Mouse (Mus musculus) left cerebral cortex, postnatal 14 days (tissue): ENCODE measurements around the gene Anapc1. TPM values are rescaled to one million over a fixed set of nuclear protein-coding genes. Genes with fewer than 3 reads are reported as not detected.

Experiments
- DNase-seq, 2 experiments: peaks; one replicate each; pipeline ENCODE4 v3.0.0; 2021 to 2022; ENCODE audit warnings: low spot score in 2 of 2, mixed read lengths in 1 of 2
- intact Hi-C: fragments of 180-260 bp; cut with DNase I; formaldehyde crosslinking; loops from one replicate; pipeline ENCODE4 v1.15.1; 2025
- long read RNA-seq, 2 experiments: library from polyadenylated mRNA; stranded (forward); transcript quantifications; one replicate each; pipeline ENCODE4 v2.0.0; 2021
- total RNA-seq, 2 experiments: library from RNA; stranded (reverse); gene quantifications; 2 replicates each; pipeline ENCODE4 v1.2.3; 2021

Anapc1 gene
- total RNA-seq, result 10 to 100 TPM; 62.2 to 64.9 TPM
- long read RNA-seq, experiment 1, full-length matches to known transcripts, result 6 of 14 reads
- long read RNA-seq, experiment 1, partial matches to known transcripts, result 3 of 14 reads
- long read RNA-seq, experiment 1, other reads (novel, unspliced or antisense), result 5 of 14 reads
- long read RNA-seq, experiment 2, full-length matches to known transcripts, result 1 of 8 reads
- long read RNA-seq, experiment 2, partial matches to known transcripts, result 5 of 8 reads
- long read RNA-seq, experiment 2, other reads (novel, unspliced or antisense), result 2 of 8 reads

DNA sequence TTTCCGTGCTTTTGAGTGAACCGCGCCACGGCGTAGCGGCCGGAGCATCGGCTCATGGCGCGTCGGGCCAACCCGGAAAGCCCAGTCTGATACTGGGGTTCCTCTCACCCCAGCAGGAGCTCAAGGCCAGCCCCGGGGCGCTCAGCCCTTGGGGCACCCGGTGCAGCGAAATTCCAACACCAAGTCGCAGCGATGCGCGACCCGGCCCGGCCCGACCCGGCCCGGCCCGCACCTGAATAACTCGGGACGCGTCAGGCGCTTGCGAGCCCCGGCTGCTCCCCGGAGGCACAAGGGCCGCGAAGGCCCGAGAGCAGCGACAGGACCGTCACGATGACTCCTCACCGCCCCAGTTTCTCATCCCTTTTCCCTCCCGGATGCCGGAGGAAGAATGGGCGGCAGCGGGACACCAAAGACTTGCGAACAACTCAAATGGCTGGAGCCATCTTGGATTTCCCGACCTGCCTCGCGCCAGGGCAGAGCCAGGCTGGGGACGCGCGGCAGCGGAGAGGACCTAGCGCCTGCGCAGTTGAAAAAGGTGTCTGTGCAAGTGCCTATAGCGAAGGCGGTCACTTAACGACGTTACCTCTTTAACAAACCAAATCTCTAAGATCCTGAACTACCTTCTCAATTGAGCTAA is at the start of gene Anapc1:
Gene Anapc1 (minus strand): TSS at position 471 of the 637 bp plus-strand sequence.
- DNase-seq, result peak; percentile 88 to 91
- intact Hi-C loops, result loop anchor here (2.0 kb wide), 1 partner anchor 132 kb away; the partner anchor contains the start of gene Tmem87b

DNA sequence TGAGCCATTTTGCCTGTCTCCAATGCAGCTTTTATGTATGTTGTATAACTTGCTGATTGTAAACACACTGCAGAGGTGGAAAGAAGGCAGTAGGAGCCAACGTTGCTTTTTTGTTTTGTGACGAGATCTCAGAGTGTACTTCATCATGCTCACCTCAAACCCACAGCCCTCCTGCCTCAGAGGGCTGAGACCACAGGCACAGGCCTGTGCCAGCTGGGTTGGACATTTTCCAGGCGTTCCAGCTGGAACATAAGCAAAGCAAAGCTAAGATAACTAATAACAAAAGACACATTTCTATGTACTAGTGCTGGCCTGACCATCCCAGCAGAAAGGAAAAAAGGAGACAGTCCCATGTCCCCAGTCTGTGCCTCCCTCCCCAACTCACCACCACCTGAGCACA is 47.9 kb upstream of the Anapc1 start:
- intact Hi-C loops, result no loop called here
- DNase-seq, result no peak

DNA sequence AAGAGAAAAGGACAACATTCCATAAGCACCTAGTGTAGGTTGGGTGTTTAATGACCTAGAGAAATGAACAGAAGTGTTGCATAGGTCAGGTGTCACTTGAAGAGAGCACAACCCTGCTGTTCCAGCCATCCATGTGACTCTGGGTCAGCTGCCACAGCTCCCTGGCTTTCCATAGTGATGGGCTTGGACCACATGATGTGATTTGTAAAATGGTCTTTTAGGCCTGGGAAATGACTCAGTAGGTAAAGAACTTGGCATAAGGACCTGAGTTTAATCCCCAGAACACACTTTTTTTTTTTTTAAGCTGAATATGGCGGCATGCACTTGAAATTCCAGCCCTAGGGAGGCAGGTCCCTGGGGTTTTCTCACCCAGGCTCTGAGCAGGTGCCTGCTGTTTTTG is 44.8 kb upstream of the Anapc1 start:
- DNase-seq, result no peak
- intact Hi-C loops, result no loop called here

DNA sequence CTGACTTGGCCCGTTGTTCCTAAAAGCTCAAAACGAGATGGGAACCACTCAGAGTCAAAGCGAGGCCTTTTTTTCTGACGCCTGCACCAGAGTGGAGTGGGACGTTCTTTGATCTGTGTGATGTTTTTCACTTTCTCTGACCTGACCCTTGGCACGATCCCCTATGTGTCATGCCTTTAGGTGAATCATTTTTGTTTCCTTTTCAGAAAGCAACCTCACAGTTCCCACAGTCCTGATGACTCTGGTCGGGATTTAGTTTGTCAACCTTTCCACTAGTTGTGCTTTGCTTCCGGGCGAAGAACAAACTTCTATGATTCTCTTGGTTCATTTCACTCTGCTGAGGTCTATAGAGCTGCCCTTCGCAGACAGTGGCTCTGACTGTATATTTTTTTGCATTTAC is 44.3 kb upstream of the Anapc1 start:
- intact Hi-C loops, result no loop called here
- no peak for DNase-seq

DNA sequence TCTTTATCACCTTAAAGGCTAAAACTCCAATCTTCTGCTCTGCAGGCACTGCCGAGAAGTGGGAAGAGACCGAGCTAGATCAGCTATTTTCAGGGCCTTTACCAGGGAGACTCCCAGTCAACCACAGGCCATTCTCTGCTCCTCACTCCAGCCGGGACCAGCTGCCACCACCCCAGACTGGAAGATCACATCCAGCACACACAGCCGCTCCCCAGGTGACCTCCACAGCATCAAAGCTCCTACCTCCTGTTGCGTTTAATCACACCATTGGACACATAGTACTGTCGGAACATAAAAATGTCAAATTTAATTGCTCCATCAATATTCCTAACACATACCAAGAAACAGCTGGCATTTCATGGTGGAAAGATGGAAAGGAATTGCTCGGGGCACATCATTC is 42.0 kb upstream of the Anapc1 start:
- intact Hi-C loops, result no loop called here
- no peak for DNase-seq

DNA sequence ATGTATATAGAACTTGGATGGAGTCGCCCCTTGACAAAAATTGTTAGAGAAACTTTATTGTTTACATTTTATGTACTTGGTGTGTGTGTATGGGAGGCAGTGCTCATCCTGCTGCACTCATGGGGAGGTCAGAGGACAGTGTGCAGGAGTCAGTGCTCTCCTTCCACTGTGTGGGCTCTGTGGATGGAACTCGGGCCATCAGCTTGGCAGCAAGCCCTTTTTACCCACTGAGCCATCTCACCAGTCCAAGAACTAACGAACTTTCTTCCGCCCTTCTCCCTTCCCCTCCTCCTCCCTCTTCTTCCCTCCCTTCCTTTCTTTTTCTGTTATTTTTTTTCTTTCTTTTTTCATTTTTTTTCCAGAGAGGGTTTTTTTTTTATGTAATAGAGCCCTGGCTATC is 40.9 kb upstream of the Anapc1 start:
- no peak for DNase-seq
- intact Hi-C loops, result no loop called here

DNA sequence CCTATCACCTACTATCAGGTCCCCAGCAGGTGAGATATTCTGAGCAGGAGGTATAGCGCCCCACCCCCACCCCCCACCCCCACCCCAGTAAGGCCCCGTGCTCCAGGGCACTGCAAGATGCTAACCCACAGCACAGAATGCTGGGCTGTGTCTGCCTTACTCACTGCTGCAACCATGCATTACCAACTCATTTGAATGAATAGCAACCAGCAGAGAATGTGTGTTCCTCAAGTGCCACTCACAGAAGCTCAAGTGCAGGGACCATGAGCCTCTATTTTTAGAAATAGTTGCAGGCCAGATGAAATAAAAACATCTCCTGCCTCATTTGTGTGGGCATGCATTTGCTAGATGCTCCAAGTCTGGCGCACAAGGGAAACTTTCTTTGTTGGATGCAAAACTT is 40.4 kb upstream of the Anapc1 start:
- DNase-seq, result no peak
- intact Hi-C loops, result no loop called here

DNA sequence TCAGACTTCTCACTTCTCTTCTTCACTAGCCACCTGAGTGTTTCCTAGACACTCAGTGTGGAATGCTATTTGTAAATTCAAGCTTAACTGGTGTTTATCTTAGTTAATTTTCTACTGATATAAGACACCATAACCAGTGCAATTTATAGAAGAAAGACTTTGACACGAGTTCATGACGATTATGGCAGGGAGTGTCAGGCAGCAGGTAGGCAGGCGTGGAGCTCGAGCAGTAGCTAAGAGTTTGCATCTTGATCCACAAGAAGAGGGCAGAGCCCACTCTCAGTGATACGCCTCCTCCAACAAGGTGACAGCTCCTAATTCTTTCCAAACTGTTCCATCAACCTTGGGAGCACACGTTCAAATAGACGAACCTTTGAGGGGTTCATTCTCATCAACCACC is 39.4 kb upstream of the Anapc1 start:
- intact Hi-C loops, result no loop called here
- DNase-seq, result no peak

DNA sequence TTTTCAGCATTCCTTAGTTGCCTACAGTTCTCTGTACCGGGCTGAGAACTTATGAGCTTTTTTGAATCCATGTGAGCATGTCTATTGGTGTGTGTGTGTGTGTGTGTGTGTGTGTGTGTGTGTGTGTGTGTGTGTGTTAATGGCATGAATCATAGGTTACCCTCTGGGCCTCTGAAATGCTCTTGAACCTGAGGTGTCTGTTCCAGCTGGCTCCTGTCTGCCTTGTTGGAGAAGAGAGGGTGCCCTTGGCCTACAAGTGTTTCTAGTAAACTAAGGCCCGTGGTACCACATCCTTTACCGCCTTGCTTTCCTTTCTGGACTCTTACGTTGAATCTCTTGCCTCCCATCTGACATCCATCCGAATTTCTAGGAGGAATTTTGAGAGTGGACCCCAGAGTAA is 38.9 kb upstream of the Anapc1 start:
- intact Hi-C loops, result no loop called here
- DNase-seq, result no peak

DNA sequence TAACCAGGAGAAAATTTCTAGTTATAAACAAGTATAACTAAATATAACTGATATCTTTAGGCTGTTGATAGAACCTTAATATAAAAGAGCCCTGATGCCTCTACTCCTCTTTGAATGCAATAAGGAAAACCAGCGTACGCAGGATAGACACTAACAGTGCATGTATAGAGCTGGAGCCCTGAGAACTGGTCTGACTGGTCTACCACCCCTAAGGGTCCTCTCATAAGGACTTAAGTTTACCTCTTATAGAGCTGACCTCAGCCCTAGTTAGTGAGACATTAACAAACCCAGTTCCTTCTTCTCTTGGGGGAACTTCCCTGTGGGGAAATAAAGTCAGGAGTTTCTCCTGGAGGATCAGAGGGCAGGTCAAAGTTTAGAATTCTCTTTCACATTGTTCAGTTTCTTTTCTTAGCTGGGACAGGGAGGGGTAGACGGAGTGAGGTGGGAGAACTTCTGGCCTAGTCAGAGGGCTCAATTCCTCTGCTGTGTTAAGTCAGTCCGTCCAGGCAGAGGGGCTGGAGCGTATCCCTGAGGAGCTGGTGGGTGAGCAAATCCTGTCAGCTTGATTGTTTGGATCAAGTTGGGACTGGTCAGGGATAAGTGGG is 35.0 kb upstream of the Anapc1 start:
- no peak for DNase-seq
- intact Hi-C loops, result no loop called here

DNA sequence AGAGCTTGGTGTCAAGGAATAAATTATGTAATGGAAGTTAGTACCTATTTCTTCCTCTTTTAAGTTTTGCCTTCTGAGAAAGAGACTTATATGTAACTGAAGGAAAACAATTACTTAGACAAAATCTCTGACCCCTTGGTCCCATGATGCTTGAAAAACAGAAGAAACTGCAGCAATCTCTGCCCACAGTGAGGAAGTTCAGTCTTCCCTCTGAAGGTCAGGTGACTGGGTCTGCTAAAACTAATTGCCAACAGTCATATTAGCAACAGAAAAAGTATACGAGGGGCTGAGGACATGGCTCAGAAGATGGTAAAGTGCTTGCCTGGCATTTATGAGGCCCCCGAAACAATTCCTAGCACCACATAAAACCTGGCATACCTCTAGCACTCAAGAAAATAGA is 32.2 kb upstream of the Anapc1 start:
- intact Hi-C loops, result no loop called here
- DNase-seq, result no peak

DNA sequence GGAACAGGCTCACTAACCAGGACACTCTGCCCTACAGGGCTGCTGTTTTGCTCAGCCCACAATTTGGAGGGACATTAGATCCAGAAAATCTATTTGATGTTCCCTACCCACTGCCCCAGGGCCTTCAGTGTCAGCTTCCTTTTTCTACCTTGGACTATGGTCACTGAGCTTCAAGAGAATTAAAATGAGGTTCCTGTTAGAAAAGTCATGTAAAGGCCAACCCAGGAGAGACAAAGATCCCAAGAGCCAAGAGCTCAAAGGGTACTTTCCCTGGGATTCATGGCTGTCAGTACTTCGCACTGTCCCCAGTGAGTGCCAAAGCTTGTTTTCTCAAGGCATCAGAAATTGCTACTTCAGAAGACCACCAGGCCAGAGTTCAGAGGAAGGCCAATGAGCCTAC is 28.8 kb upstream of the Anapc1 start:
- intact Hi-C loops, result no loop called here
- no peak for DNase-seq

DNA sequence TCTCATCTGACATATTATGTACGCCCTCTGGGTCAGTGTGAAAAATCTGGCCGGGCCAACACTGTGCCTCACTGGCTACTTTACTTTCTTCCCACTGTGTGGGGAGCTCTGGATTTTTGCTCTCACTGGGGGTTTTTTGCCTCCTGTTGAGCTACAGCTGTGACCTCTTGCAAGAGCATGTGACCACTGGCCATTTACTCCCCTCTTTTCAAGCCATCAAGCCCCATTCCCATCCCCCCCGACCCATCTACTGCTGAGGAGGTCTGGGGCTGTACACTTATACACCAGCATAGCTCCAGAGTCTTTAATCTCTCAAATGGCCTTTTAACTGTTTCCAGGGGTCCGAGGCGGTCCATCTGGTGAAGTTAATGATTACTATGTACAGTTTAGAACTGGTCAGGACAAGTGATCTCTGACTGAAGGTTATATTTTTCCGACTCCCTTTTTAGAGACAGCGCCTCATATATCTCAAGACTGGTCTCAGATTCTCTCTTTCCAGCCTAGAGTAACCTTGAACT is 27.6 kb upstream of the Anapc1 start:
- DNase-seq, result no peak
- intact Hi-C loops, result no loop called here

DNA sequence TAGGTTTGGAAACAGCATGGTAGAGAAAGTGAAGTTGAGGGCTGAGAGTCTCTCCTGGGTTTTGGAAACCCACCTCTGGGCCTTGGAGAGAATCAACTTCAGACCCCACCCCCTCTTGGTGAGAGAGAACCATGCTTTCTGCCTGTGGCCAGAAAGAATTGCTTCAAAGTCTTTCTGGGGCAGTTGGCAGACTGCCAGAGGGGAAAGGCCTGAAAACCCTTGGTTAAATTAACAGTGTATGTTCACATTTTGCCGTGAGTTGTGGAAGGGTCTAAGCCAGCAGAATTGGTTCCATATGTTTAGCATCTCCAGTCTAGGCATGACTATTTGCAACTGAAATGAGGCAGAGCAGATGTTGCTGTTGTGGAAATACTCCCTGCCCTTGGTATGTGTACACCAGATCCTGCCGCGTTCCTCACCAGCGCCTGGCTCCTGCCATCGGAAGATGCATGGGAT is 26.4 kb upstream of the Anapc1 start:
- DNase-seq, result peak in 1 of 2 experiments; percentile 52
- intact Hi-C loops, result no loop called here

DNA sequence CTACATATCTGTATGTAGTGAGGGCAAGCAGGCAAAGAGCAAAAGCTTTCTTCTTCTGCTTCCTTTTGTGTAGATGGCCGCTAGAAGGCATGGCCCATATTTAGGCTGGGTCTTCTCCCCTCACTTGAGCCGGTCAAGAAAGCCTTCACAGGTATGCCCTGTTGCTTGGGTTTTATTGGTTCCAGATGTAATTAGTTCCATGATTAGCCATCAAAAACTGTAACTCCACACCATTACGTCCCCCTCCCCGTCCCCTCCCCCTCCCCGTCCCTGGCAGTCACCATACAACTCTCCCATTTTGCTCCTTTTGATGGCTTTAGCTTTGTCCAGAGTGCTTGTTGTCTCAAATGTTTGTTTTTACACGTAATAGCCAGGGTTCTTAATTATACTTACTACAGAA is 25.7 kb upstream of the Anapc1 start:
- intact Hi-C loops, result no loop called here
- no peak for DNase-seq

DNA sequence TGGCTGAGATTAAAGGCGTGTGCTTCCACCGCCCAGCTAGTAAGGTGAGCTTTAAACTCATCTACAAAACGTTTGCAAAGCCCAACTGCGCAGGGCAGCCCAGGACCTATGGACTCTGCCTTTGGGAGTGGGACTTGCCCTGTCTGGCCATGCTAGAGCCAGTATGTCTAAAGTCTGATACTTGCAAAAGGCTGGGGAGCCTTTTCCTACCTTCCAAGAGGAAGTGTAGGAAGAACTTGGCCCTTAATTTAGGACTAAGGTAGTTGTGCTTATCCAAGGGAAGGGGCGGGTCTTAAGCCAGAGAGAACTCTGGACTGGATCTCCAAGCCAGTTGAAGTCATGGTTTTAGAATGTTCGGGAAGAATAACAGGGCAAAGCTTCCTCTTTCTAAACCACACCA is 23.4 kb upstream of the Anapc1 start:
- no peak for DNase-seq
- intact Hi-C loops, result no loop called here

DNA sequence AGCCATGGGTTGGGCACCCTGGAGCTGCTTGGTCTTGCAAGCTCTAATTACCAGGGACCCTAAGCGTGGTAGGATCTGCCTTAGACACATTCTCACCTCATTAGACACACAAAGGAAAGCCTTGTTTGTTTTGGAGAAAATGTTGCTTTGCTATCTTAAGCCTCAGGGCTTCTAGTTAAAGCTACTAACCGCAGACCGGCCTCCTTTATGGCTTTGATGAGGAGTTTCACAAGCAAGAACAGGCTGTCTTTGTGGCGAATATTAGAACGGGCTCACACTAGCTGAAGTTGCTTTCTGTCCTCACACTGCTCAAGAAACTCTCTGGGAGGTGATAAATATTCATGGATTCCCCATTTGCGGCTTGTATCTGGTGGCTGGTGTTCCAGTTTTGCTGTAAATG is 22.1 kb upstream of the Anapc1 start:
- intact Hi-C loops, result no loop called here
- DNase-seq, result peak; percentile 28 to 49

DNA sequence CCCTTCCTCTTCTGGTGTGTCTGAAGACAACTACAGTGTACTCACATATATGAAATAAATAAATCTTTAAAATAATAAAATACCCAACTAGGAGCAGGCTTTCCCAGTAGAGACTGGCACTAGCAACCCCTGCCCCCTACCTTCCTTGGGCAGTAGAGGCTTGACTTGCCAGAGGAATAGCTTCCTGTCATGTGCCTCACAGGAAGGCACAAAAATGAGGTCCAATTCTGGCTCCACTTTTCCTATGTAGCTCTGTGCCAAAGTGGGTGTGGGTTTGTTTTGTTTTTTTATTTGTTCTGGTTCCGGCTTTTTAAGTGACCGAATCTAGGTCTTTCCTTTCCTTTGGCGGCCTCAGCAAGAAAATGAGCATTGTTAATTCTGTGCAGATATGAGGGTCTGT is 17.3 kb upstream of the Anapc1 start:
- DNase-seq, result peak in 1 of 2 experiments; percentile 18
- intact Hi-C loops, result no loop called here

DNA sequence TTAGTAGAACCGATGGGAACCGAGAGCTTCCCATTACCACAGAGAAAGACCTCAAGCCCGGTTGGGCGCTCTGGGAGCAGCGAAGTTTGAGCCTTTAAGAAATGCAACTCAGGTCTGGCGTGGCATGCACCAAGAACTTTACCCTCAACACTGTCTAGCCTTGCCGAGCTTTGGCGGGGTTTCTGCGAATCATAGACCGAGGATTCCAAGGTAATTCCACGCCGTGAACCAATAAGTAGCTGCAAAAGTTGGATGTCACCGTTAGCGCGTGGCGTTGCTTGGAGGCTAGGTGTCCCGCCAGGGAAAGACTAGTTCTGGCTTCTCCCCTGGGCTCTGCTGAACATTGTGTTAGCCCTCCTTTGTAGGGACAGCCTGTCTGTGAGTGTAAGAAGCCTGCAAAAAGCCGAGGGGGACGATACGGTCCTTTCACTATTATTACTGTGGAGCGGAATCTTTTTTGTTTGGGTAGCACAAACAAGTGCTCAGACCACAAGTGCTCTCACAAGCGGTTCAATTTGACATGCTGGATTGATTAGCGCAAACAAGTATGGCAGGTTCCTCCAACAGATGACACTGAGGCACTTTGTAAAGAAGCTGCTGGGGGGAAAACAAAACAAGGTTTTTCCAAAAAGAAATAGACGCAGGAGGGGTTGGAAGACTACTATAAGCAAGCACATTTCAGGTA is 12.2 kb upstream of the Anapc1 start:
- intact Hi-C loops, result loop anchor here (2.0 kb wide), 1 partner anchor 39 kb away; no protein-coding TSS in a partner anchor
- no peak for DNase-seq

DNA sequence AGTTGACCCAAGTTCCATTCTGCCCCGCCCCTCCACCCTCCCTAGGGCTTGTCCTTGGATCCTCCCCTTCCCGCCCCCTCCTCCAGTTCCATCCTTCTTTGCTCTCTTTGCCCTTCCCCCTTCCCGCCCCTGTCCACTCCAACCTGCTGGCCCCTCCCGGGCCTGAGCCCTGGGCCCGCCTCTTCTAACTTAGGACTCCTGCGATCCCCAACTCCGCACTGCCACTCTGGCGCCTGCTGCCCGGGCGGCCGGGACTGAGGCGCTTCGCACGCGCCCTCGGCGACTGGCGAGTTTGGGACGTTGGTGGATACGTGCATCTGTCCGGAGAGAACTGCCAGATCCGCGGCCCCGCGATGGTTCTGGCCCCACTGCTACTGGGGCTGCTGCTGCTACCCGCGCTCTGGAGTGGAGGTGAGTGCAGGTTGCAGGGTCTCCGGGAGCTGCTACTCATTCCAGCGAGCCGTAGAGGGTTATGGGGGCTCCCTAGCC is 11.5 kb upstream of the Anapc1 start, which contains the start of gene Mertk:
Gene Mertk (plus strand): TSS at position 264 of the 489 bp plus-strand sequence.
- intact Hi-C loops, result loop anchor here (1.0 to 2.0 kb wide), 2 partner anchors 40 to 119 kb away; no protein-coding TSS in a partner anchor
- DNase-seq, result peak; percentile 77 to 83
